Mouse (Mus musculus): ENCODE results near the gene Lrg1. TPM values are rescaled to one million over a fixed set of nuclear protein-coding genes. Genes with fewer than 3 reads are reported as not detected.

The Lrg1 gene
- polyA plus RNA-seq (2015; fragmentation: Nextera tagmentation; extraction: Ambion mirVana), result 1.3 and 1.4 TPM in 2 replicates

- Histone ChIP-seq H3K9ac (ENCODE audit: low read length) (no peak within 1 kb of the TSS), H3K27me3 (ENCODE audit: control insufficient read depth, insufficient read depth, low read length) (peaks cover 42% of the 10 kb centered on the region), H3K4me3 (replicated peaks; ENCODE audit: low read length) (no peak within 1 kb of the TSS), H3K36me3 (ENCODE audit: control insufficient read depth, insufficient read depth, low read length) (no peaks in the 10 kb centered on the region), H3K4me2 (ENCODE audit: low read depth, low read length) (no peak within 1 kb of the TSS), H3K4me1 (ENCODE audit: control insufficient read depth, insufficient read depth, low read length) (peaks cover 10% of the 10 kb centered on the region; the same call in 1 of the 2 replicates), H3K27ac (ENCODE audit: low read length) (no peak within 1 kb of the TSS), H3K9me3 (replicated peaks; ENCODE audit: control insufficient read depth, low read length) (peaks cover 8% of the 10 kb centered on the region)
- no peak for ATAC-seq (ENCODE audit: insufficient read depth, low FRiP score)
- WGBS, result 54% methylated on average over 2 of the region's 2 CpGs
These were observed at the start of gene Lrg1 for GRCm38 (mm10) chr17:56121826-56122225. Gene Lrg1, minus strand, starts transcription at chr17:56122001.

GRCm38 (mm10) chr17:56171456-56171855, 49.7 kb upstream of the Lrg1 start:
- Histone ChIP-seq H3K4me1 (ENCODE audit: control insufficient read depth, insufficient read depth, low read length) (no peaks in the 10 kb centered on the region), H3K4me2 (ENCODE audit: low read depth, low read length) (no peak overlapping the region), H3K27me3 (ENCODE audit: control insufficient read depth, insufficient read depth, low read length) (no peaks in the 10 kb centered on the region), H3K4me3 (replicated peaks; ENCODE audit: low read length) (no peak overlapping the region), H3K36me3 (ENCODE audit: control insufficient read depth, insufficient read depth, low read length) (peaks cover 4% of the 10 kb centered on the region; the same call in 1 of the 2 replicates), H3K9me3 (replicated peaks; ENCODE audit: control insufficient read depth, low read length) (no peaks in the 10 kb centered on the region), H3K27ac (ENCODE audit: low read length) (no peak overlapping the region), H3K9ac (ENCODE audit: low read length) (no peak overlapping the region)
- ATAC-seq (ENCODE audit: insufficient read depth, low FRiP score), result no peak
- 73% methylated on average over 9 of the region's 9 CpGs for whole genome bisulfite sequencing

GRCm38 (mm10) chr17:56170636-56171035, 48.8 kb upstream of the Lrg1 start:
- peak overlapping the region; percentile 56; the same call in 1 of the 2 replicates for H3K27ac ChIP-seq (ENCODE audit: low read length)
- WGBS, result 61% methylated on average over 10 of the region's 10 CpGs

GRCm38 (mm10) chr17:56169830-56170229, 48.0 kb upstream of the Lrg1 start:
- peaks cover 4% of the 10 kb centered on the region; the same call in 1 of the 2 replicates for H3K4me1 ChIP-seq (ENCODE audit: control insufficient read depth, insufficient read depth, low read length)
- H3K27ac ChIP-seq (ENCODE audit: low read length), result no peak overlapping the region
- no peak overlapping the region for H3K4me2 ChIP-seq (ENCODE audit: low read depth, low read length)
- peak; percentile 68; the same call in 1 of the 2 replicates for ATAC-seq (ENCODE audit: insufficient read depth, low FRiP score)
- no peak overlapping the region for H3K4me3 ChIP-seq (replicated peaks; ENCODE audit: low read length)
- H3K9ac ChIP-seq (ENCODE audit: low read length), result no peak overlapping the region
- H3K9me3 ChIP-seq (replicated peaks; ENCODE audit: control insufficient read depth, low read length), result no peaks in the 10 kb centered on the region
- no peaks in the 10 kb centered on the region for H3K27me3 ChIP-seq (ENCODE audit: control insufficient read depth, insufficient read depth, low read length)
- H3K36me3 ChIP-seq (ENCODE audit: control insufficient read depth, insufficient read depth, low read length), result 0 out of 2 replicates have a peak, but pooled peaks cover 3% of the 10 kb centered on the region
- WGBS, result 64% methylated on average over 6 of the region's 6 CpGs

More at GRCm38 (mm10) chr17:56170636-56171035, 48.8 kb upstream of the Lrg1 start:
- Histone ChIP-seq H3K9ac (ENCODE audit: low read length) (no peak overlapping the region), H3K36me3 (ENCODE audit: control insufficient read depth, insufficient read depth, low read length) (0 out of 2 replicates have a peak, but pooled peaks cover 4% of the 10 kb centered on the region), H3K27me3 (ENCODE audit: control insufficient read depth, insufficient read depth, low read length) (no peaks in the 10 kb centered on the region), H3K4me3 (replicated peaks; ENCODE audit: low read length) (no peak overlapping the region), H3K9me3 (replicated peaks; ENCODE audit: control insufficient read depth, low read length) (no peaks in the 10 kb centered on the region), H3K4me2 (ENCODE audit: low read depth, low read length) (no peak overlapping the region), H3K4me1 (ENCODE audit: control insufficient read depth, insufficient read depth, low read length) (no peaks in the 10 kb centered on the region)
- ATAC-seq (ENCODE audit: insufficient read depth, low FRiP score), result peak; percentile 7; the same call in 1 of the 2 replicates

GRCm38 (mm10) chr17:56165671-56166070, 43.9 kb upstream of the Lrg1 start:
- ATAC-seq (ENCODE audit: insufficient read depth, low FRiP score), result no peak
- Histone ChIP-seq H3K4me2 (ENCODE audit: low read depth, low read length) (no peak overlapping the region), H3K27me3 (ENCODE audit: control insufficient read depth, insufficient read depth, low read length) (no peaks in the 10 kb centered on the region), H3K27ac (ENCODE audit: low read length) (no peak overlapping the region), H3K36me3 (ENCODE audit: control insufficient read depth, insufficient read depth, low read length) (no peaks in the 10 kb centered on the region), H3K4me1 (ENCODE audit: control insufficient read depth, insufficient read depth, low read length) (peaks cover 22% of the 10 kb centered on the region), H3K9me3 (replicated peaks; ENCODE audit: control insufficient read depth, low read length) (no peaks in the 10 kb centered on the region), H3K4me3 (replicated peaks; ENCODE audit: low read length) (no peak overlapping the region), H3K9ac (ENCODE audit: low read length) (no peak overlapping the region)
- WGBS, result 46% methylated on average over 11 of the region's 11 CpGs

- H3K36me3 ChIP-seq (ENCODE audit: control insufficient read depth, insufficient read depth, low read length), result no peaks in the 10 kb centered on the region
- H3K4me2 ChIP-seq (ENCODE audit: low read depth, low read length), result 0 out of 2 replicates have a peak overlapping the region, but pooled peaks have one; percentile 63
- no peak for ATAC-seq (ENCODE audit: insufficient read depth, low FRiP score)
- H3K4me3 ChIP-seq (replicated peaks; ENCODE audit: low read length), result no peak overlapping the region
- H3K27me3 ChIP-seq (ENCODE audit: control insufficient read depth, insufficient read depth, low read length), result 0 out of 2 replicates have a peak, but pooled peaks cover 2% of the 10 kb centered on the region
- WGBS, result 81% methylated on average over 3 of the region's 3 CpGs
- peaks cover 22% of the 10 kb centered on the region for H3K4me1 ChIP-seq (ENCODE audit: control insufficient read depth, insufficient read depth, low read length)
- H3K9me3 ChIP-seq (replicated peaks; ENCODE audit: control insufficient read depth, low read length), result no peaks in the 10 kb centered on the region
- no peak overlapping the region for H3K9ac ChIP-seq (ENCODE audit: low read length)
- no peak overlapping the region for H3K27ac ChIP-seq (ENCODE audit: low read length)
These were observed 42.7 kb upstream of the Lrg1 start for GRCm38 (mm10) chr17:56164510-56164909.

GRCm38 (mm10) chr17:56163523-56164102, 41.8 kb upstream of the Lrg1 start:
- Histone ChIP-seq H3K27me3 (ENCODE audit: control insufficient read depth, insufficient read depth, low read length) (0 out of 2 replicates have a peak, but pooled peaks cover 2% of the 10 kb centered on the region), H3K27ac (ENCODE audit: low read length) (peak overlapping the region; percentile 56), H3K4me3 (replicated peaks; ENCODE audit: low read length) (peak overlapping the region; percentile 57), H3K36me3 (ENCODE audit: control insufficient read depth, insufficient read depth, low read length) (no peaks in the 10 kb centered on the region), H3K4me1 (ENCODE audit: control insufficient read depth, insufficient read depth, low read length) (peaks cover 22% of the 10 kb centered on the region), H3K9me3 (replicated peaks; ENCODE audit: control insufficient read depth, low read length) (no peaks in the 10 kb centered on the region), H3K4me2 (ENCODE audit: low read depth, low read length) (peak overlapping the region; percentile 63), H3K9ac (ENCODE audit: low read length) (peak overlapping the region; percentile 69; the same call in 1 of the 2 replicates)
- peak; percentile 25; the same call in 1 of the 2 replicates for ATAC-seq (ENCODE audit: insufficient read depth, low FRiP score)
- WGBS, result 58% methylated on average over 6 of the region's 6 CpGs

GRCm38 (mm10) chr17:56162231-56162774, 40.5 kb upstream of the Lrg1 start, which contains the start of gene Tnfaip8l1:
Gene Tnfaip8l1, plus strand, starts transcription at chr17:56162477.
- Histone ChIP-seq H3K4me2 (ENCODE audit: low read depth, low read length) (peak within 1 kb of the TSS; percentile 63), H3K9ac (ENCODE audit: low read length) (peak within 1 kb of the TSS; percentile 69), H3K27ac (ENCODE audit: low read length) (peak within 1 kb of the TSS; percentile 56), H3K4me1 (ENCODE audit: control insufficient read depth, insufficient read depth, low read length) (peaks cover 22% of the 10 kb centered on the region), H3K27me3 (ENCODE audit: control insufficient read depth, insufficient read depth, low read length) (peaks cover 11% of the 10 kb centered on the region; the same call in 1 of the 2 replicates), H3K36me3 (ENCODE audit: control insufficient read depth, insufficient read depth, low read length) (no peaks in the 10 kb centered on the region), H3K9me3 (replicated peaks; ENCODE audit: control insufficient read depth, low read length) (no peaks in the 10 kb centered on the region), H3K4me3 (replicated peaks; ENCODE audit: low read length) (peak within 1 kb of the TSS; percentile 57)
- ATAC-seq (ENCODE audit: insufficient read depth, low FRiP score), result peak; percentile 96
- 2% methylated on average over 30 of the region's 30 CpGs for WGBS

GRCm38 (mm10) chr17:56159729-56160128, 37.9 kb upstream of the Lrg1 start:
- 2% methylated on average over 9 of the region's 9 CpGs for WGBS
- no peaks in the 10 kb centered on the region for H3K9me3 ChIP-seq (replicated peaks; ENCODE audit: control insufficient read depth, low read length)

More at GRCm38 (mm10) chr17:56159729-56160128, 37.9 kb upstream of the Lrg1 start:
- Histone ChIP-seq H3K9ac (ENCODE audit: low read length) (no peak overlapping the region), H3K4me2 (ENCODE audit: low read depth, low read length) (no peak overlapping the region), H3K36me3 (ENCODE audit: control insufficient read depth, insufficient read depth, low read length) (no peaks in the 10 kb centered on the region), H3K27me3 (ENCODE audit: control insufficient read depth, insufficient read depth, low read length) (peaks cover 22% of the 10 kb centered on the region), H3K27ac (ENCODE audit: low read length) (no peak overlapping the region), H3K4me3 (replicated peaks; ENCODE audit: low read length) (no peak overlapping the region), H3K4me1 (ENCODE audit: control insufficient read depth, insufficient read depth, low read length) (peaks cover 18% of the 10 kb centered on the region)
- ATAC-seq (ENCODE audit: insufficient read depth, low FRiP score), result no peak

Measured in stomach, embryonic 16.5 days (tissue).